Mouse (Mus musculus) neural tube, embryonic 13.5 days (tissue): ENCODE data around the gene Azi2. TPM values are rescaled to one million over a fixed set of nuclear protein-coding genes. Genes with fewer than 3 reads are reported as not detected.
A peak's percentile ranks its signal among the peaks of the same experiment; 100 is the strongest.

Source experiments
- ATAC-seq: fragments of 200-750 bp; cut with Nextera tagmentation; 2 replicates; pipeline ENCODE4 v1.8.0; 2017; ENCODE audit warnings: low read depth, mild to moderate bottlenecking, moderate TSS enrichment, moderate library complexity
- H3K27ac ChIP-seq: fragments of 300-500 bp; sonication (generic); replicated peaks from 2 replicates; pipeline ENCODE4 v1.5.1; 2015; ENCODE audit warnings: moderate library complexity, mild to moderate bottlenecking, inconsistent platforms
- H3K27me3 ChIP-seq: fragments of 300-500 bp; sonication (generic); 2 replicates; pipeline ENCODE4 v1.6.1; 2015; ENCODE audit warnings: mild to moderate bottlenecking, inconsistent platforms
- H3K36me3 ChIP-seq: fragments of 300-500 bp; sonication (generic); 2 replicates; pipeline ENCODE4 v1.6.1; 2015; ENCODE audit warnings: mild to moderate bottlenecking, inconsistent platforms
- H3K4me1 ChIP-seq: fragments of 300-500 bp; sonication (generic); replicated peaks from 2 replicates; pipeline ENCODE4 v1.6.1; 2015; ENCODE audit warnings: inconsistent platforms
- H3K4me2 ChIP-seq: fragments of 300-500 bp; sonication (generic); 2 replicates; pipeline ENCODE4 v1.6.1; 2015; ENCODE audit warnings: inconsistent platforms, mild to moderate bottlenecking, moderate library complexity
- H3K4me3 ChIP-seq: fragments of 300-500 bp; sonication (generic); 2 replicates; pipeline ENCODE4 v1.5.1; 2015; ENCODE audit warnings: mild to moderate bottlenecking, inconsistent platforms
- H3K9ac ChIP-seq: fragments of 300-500 bp; sonication (generic); 2 replicates; pipeline ENCODE4 v1.6.1; 2015; ENCODE audit warnings: moderate library complexity, mild to moderate bottlenecking, inconsistent platforms
- H3K9me3 ChIP-seq: fragments of 300-500 bp; sonication (generic); 2 replicates; pipeline ENCODE4 v1.6.1; 2016; ENCODE audit warnings: inconsistent platforms
- WGBS: fragments of 180-500 bp; shearing (Covaris S2); methylation state at CpG from one replicate; pipeline ENCODE4 v1.1.7; 2015; 5-methylcytosine and 5-hydroxymethylcytosine counted together
- polyA plus RNA-seq: library from polyadenylated mRNA; unstranded; fragments of >200 nt; fragmentation: Nextera tagmentation; extraction: Ambion mirVana; gene quantifications from 2 replicates; pipeline ENCODE4 v1.2.1, GENCODE M21; 2015

The Azi2 gene
- polyA plus RNA-seq, result 77.5 and 85.3 TPM in 2 replicates

DNA sequence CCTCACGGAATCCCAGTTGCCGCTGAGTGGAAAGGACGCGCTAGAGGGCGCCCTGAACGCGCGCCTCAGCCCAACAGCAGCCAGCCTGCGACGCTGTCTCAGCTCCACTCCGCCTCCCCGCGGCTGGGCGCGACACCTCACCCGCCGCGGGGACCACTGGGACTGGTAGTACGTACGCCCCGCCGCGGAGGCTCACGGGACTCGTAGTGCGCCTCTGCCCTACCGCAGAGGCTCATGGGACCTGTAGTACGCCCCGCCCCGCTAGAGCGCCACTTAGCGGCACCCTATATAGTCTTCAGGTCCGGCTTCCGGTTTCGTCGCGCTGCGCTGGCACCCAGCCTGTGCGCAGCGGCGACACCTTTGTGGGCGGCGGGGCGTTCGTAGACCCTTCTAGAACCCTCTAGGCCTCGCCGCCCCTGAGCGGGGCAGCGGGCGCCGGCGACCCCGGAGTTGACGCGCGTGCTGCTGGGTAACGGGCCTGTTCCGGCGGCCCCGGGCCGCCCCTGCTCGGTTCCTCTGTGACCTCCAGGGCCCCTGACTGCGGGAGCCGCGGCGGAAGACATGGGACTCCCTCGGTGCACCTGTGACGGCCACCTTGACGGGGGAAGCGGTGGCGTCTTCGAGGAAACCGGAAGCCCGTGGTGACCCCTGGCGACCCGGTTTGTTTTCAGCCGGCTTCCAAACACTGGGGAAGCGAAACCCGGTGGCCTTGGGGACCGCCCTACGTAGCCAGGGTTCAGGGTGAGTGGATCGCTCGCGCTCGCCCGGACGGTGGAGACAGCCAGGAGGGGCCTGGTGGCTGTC, at the start of gene Azi2:
TSS of gene Azi2 (plus strand) at position 282 of the 804 bp plus-strand sequence.
- peak within 1 kb of the TSS; percentile 97 for H3K27ac ChIP-seq

DNA sequence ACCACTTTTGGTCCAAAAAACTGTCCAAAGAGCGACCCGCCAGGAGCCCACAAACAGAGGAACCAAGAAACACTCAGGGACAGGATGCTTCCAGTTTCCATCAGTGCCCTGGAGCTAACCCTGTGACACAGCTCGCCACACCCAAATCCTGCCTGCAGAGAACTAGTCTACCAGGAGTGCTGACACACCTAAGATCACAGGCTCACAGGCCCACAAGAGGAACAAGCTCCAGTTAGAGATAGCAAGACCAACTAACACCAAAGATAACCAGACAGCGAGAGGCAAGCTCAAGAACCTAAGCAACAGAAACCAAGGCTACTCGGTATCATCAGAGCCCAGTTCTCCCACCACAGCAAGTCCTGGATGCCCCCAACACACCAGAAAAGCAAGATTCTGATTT, 43.7 kb upstream of the Azi2 start:
- H3K4me1 ChIP-seq, result no peaks in the 10 kb centered on the region
- ATAC-seq, result no peak
- H3K27me3 ChIP-seq, result no peaks in the 10 kb centered on the region
- no peak overlapping the region for H3K9ac ChIP-seq
- no peak overlapping the region for H3K27ac ChIP-seq
- WGBS, result 90% methylated on average over 5 of the region's 5 CpGs
- no peaks in the 10 kb centered on the region for H3K9me3 ChIP-seq
- no peak overlapping the region for H3K4me2 ChIP-seq
- H3K4me3 ChIP-seq, result no peak overlapping the region
- H3K36me3 ChIP-seq, result no peaks in the 10 kb centered on the region

More for the DNA sequence above, at the start of gene Azi2:
- H3K4me1 ChIP-seq, result peaks cover 28% of the 10 kb centered on the region
- H3K36me3 ChIP-seq, result no peaks in the 10 kb centered on the region
- peak; percentile 98 for ATAC-seq
- H3K27me3 ChIP-seq, result no peaks in the 10 kb centered on the region
- H3K4me3 ChIP-seq, result peak within 1 kb of the TSS; percentile 83
- no peaks in the 10 kb centered on the region for H3K9me3 ChIP-seq
- H3K9ac ChIP-seq, result peak within 1 kb of the TSS; percentile 91
- WGBS, result under 1% methylated on average over 87 of the region's 87 CpGs
- H3K4me2 ChIP-seq, result peak within 1 kb of the TSS; percentile 87

DNA sequence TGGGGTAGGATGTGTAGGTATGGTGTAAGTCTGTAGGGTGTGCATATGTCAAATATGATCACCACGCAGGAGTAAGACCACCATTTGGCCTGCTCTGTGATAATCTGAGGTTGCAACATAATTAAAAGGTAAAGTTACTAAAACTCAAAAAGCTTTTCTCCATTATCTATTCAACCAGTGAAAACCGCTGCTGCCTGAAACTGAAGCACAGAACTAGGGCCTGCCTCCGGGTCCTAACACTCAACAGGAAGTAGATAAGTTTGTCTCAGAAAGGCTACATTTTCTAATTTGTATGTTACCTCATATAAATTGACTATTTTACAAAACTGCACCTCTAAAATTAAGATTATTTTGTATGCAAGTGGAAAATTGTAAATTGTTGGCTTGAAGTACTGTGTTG, 38.8 kb upstream of the Azi2 start:
- no peak for ATAC-seq
- Histone ChIP-seq H3K27ac (no peak overlapping the region), H3K4me1 (no peaks in the 10 kb centered on the region)

DNA sequence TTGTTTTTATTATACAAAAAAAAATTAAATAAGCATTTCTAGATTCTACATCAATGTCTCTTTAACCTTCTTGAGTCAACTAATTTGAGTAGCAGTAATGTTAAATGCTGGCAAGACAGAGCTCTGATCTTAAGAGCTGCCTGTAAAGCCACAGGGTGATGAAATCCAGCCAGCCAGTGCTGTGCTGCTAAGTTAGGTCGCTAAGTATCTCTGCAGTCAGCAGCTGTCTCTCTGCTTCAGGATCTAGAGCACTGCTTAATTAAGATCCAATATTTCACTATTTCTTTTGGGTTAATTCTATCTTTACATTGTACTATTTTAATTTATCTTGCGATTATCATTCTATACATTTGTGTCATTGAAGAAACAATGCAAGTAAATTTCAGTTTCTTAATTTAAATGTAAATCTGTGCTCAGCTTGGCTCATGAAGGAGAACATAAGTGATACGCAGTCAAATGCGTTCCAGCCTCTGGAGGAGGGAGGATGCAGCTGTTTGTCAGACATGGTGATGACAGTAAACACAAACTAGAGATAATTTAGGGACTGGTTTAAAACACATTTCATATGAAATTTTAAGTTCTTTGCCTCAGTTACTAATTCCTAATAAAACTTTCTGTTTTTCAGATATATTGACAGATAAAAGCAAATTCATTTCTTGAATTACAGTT, 36.9 kb upstream of the Azi2 start:
- no peak overlapping the region for H3K4me3 ChIP-seq
- H3K36me3 ChIP-seq, result no peaks in the 10 kb centered on the region
- no peaks in the 10 kb centered on the region for H3K4me1 ChIP-seq
- H3K9me3 ChIP-seq, result no peaks in the 10 kb centered on the region
- ATAC-seq, result no peak
- no peaks in the 10 kb centered on the region for H3K27me3 ChIP-seq
- 78% methylated on average over 4 of the region's 4 CpGs for WGBS
- H3K9ac ChIP-seq, result no peak overlapping the region
- no peak overlapping the region for H3K27ac ChIP-seq
- H3K4me2 ChIP-seq, result no peak overlapping the region

More for the DNA sequence above, 38.8 kb upstream of the Azi2 start:
- Histone ChIP-seq H3K36me3 (no peaks in the 10 kb centered on the region), H3K4me2 (no peak overlapping the region), H3K9me3 (no peaks in the 10 kb centered on the region), H3K9ac (no peak overlapping the region), H3K4me3 (no peak overlapping the region), H3K27me3 (no peaks in the 10 kb centered on the region)
- WGBS, result 92% methylated on average over 3 of the region's 3 CpGs

DNA sequence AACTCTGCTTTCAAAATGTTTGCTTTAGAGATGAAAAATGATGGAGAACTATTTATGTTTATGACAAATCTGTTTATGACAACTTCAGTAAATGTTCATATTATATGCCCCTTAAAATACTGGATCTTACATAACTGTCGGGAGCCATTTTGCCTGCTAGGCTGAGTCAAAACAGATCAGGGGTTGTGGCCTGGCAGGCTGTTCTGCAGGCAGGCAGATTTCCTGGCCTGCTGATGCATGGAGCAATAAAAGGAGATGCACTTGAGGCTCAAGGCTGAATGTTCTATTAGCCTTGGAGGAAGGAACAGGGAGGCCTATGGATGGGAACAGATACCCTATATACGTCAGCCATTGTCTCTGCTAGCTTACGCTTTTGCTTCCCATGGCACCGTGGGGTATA, 36.4 kb upstream of the Azi2 start:
- Histone ChIP-seq H3K4me3 (no peak overlapping the region), H3K9ac (no peak overlapping the region), H3K4me2 (no peak overlapping the region), H3K4me1 (no peaks in the 10 kb centered on the region), H3K27ac (peak overlapping the region; percentile 11; the same call in 1 of the 2 replicates), H3K9me3 (no peaks in the 10 kb centered on the region), H3K36me3 (no peaks in the 10 kb centered on the region), H3K27me3 (no peaks in the 10 kb centered on the region)
- 83% methylated on average over 4 of the region's 4 CpGs for WGBS
- no peak for ATAC-seq

DNA sequence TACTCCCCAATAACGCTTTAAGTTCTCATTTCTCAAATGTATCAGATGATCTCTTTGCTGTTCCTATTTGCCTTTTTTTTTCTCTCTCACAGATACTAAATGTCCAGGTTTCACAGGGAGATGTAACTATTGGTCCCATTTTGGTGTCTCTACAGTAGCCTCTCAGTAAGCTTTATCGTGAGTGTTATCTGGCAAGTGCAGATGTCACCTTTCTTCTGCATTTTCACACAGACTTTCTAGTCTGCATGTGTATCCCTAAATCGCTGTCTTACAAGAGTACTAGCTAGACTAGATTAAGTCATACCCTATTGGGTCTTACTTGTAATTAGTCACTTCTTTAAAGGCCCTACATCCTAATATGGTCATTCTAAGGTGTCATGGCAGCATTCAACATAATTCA, 27.4 kb upstream of the Azi2 start:
- no peaks in the 10 kb centered on the region for H3K36me3 ChIP-seq
- H3K4me3 ChIP-seq, result no peak overlapping the region
- H3K9ac ChIP-seq, result no peak overlapping the region
- 94% methylated on average over 3 of the region's 3 CpGs for WGBS
- H3K4me1 ChIP-seq, result no peaks in the 10 kb centered on the region
- H3K27me3 ChIP-seq, result no peaks in the 10 kb centered on the region
- H3K4me2 ChIP-seq, result no peak overlapping the region
- no peak overlapping the region for H3K27ac ChIP-seq
- no peaks in the 10 kb centered on the region for H3K9me3 ChIP-seq
- ATAC-seq, result no peak

DNA sequence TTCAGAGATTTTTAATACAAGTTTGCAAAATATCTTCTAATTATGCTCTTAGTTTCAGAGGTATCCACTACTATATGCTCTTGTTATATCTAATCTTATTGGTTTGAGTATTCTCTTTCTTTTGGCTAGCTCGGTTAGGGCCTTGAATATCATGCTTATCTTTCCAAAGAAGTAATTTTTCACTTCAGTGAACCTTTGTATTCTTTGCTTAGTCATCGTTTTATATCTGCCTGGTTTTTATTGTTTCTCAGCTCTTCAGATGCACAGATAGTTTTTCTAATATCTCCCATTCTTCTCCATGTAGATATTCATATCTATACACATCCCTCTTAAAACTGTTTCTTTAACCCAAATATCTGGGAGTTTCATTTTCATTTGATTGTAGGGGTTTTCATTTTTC, 15.3 kb upstream of the Azi2 start:
- no peaks in the 10 kb centered on the region for H3K36me3 ChIP-seq
- WGBS, result 72% methylated on average over 2 of the region's 2 CpGs

DNA sequence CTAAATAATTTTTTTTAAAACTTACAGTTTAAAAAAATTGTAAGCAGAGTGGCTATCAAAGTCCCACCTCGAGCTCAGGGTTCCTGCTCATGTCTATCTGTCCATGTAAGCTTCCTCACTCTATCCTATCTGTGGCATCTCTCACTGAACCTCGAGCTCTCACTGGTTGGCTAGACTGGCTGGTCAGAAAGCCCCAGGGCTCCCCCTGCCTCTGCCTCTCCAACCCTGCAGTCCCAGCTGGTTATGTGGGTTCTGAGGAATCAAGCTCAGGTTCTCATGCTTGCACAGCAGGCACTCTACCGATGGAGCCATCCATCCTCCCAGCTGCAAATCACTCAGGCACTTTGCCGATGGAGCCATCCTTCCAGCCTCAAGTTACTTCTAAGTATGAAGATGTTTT, 10.8 kb upstream of the Azi2 start:
- H3K4me1 ChIP-seq, result no peaks in the 10 kb centered on the region
- no peak overlapping the region for H3K9ac ChIP-seq
- no peak overlapping the region for H3K4me3 ChIP-seq
- ATAC-seq, result no peak
- no peak overlapping the region for H3K27ac ChIP-seq
- no peaks in the 10 kb centered on the region for H3K9me3 ChIP-seq
- H3K4me2 ChIP-seq, result no peak overlapping the region
- H3K27me3 ChIP-seq, result no peaks in the 10 kb centered on the region
- H3K36me3 ChIP-seq, result no peaks in the 10 kb centered on the region
- 49% methylated on average over 4 of the region's 4 CpGs for WGBS

More for the DNA sequence above, 15.3 kb upstream of the Azi2 start:
- no peak for ATAC-seq
- H3K9me3 ChIP-seq, result 0 out of 2 replicates have a peak, but pooled peaks cover 4% of the 10 kb centered on the region
- H3K27ac ChIP-seq, result no peak overlapping the region
- no peak overlapping the region for H3K4me3 ChIP-seq
- no peaks in the 10 kb centered on the region for H3K4me1 ChIP-seq
- no peak overlapping the region for H3K4me2 ChIP-seq
- H3K9ac ChIP-seq, result no peak overlapping the region
- H3K27me3 ChIP-seq, result no peaks in the 10 kb centered on the region

DNA sequence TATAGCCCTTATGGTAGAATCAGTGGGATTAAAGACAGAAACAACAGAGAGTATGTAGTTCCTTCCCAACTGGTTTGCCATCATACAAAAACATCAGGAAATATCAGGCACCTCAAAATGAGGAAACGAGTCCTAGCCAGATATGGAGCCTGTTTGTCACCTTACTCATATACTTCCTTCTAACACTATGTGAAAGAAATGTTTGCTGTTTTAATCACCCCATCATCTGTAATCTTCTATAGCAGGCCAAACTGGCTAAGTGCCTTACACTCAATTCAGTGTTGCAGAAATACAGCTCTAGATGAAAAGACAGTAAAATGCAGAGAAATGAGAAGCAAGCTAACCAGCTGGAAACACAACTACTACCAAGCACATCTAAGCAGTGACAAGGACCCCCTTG, 10.0 kb upstream of the Azi2 start:
- no peak overlapping the region for H3K9ac ChIP-seq
- no peak overlapping the region for H3K27ac ChIP-seq
- H3K9me3 ChIP-seq, result no peaks in the 10 kb centered on the region
- H3K36me3 ChIP-seq, result no peaks in the 10 kb centered on the region
- no peaks in the 10 kb centered on the region for H3K27me3 ChIP-seq
- no peak overlapping the region for H3K4me3 ChIP-seq
- H3K4me1 ChIP-seq, result no peaks in the 10 kb centered on the region
- no peak overlapping the region for H3K4me2 ChIP-seq
- WGBS, result 94% methylated on average over 1 of the region's 1 CpGs
- no peak for ATAC-seq

DNA sequence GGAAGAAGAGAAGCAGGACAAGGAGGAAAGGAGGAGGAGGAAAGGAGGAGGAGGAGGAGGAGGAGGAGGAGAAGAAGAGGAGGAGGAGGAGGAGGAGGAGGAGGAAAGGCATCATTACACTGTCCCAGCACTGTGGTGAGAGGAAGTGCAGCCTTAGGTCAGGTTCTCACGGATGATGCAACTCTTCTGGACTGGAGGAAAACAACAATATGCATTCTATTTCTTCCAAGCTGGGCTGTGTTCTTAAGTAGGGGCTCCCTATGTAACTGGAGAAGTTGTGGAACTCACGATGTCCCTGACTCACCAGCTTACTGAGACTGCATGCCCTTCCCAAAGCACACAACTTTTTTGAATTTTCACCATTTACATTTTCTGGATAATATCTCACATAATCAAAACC, 8.6 kb upstream of the Azi2 start:
- 57% methylated on average over 2 of the region's 2 CpGs for WGBS
- H3K27me3 ChIP-seq, result no peaks in the 10 kb centered on the region
- no peak overlapping the region for H3K4me2 ChIP-seq
- H3K27ac ChIP-seq, result no peak overlapping the region
- H3K9me3 ChIP-seq, result no peaks in the 10 kb centered on the region
- no peak for ATAC-seq
- no peak overlapping the region for H3K9ac ChIP-seq
- no peaks in the 10 kb centered on the region for H3K36me3 ChIP-seq
- no peak overlapping the region for H3K4me3 ChIP-seq
- H3K4me1 ChIP-seq, result no peaks in the 10 kb centered on the region

DNA sequence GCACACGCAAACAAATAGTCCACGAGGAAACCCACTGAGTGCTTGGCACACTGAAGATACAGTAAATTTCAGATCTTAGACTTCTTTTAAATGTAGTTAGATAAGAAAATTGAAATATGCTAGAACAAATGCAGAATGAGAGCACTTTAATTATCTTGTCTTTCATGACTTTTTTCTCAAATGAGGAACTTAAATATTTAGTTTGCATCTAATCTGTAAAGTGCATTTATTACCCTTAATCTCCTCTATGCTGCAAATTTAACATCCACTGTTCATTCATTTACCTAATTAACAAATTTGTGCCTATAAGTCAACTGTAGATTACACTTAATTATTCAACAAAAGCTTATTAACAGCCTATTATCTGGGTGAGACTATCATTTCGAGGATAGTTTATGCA, 5.3 kb upstream of the Azi2 start:
- H3K9me3 ChIP-seq, result no peaks in the 10 kb centered on the region
- H3K4me2 ChIP-seq, result no peak overlapping the region
- WGBS, result 91% methylated on average over 3 of the region's 3 CpGs
- no peaks in the 10 kb centered on the region for H3K4me1 ChIP-seq
- no peaks in the 10 kb centered on the region for H3K36me3 ChIP-seq
- H3K9ac ChIP-seq, result no peak overlapping the region
- no peak overlapping the region for H3K27ac ChIP-seq
- H3K27me3 ChIP-seq, result no peaks in the 10 kb centered on the region
- no peak for ATAC-seq
- H3K4me3 ChIP-seq, result no peak overlapping the region

DNA sequence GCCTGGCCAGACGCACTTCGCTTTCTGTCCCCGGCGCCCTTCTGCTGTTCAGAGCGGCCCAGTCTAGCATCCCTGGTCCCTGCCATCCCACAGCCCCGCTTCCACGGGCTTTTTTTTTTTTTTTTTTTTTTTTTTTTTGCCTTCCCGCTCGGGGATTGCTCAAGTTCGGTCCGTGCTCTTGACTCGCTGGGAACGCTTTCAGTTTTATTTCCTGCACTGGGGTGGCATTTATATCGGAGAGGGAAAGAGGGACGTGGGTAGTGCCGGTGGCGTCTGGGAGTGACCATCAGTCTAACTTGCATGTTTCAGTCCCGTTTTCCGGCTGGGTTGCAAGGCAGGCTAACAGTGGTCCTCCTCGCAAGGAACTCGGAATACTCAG, 712 bp downstream of the Azi2 start:
- Histone ChIP-seq H3K9me3 (no peaks in the 10 kb centered on the region), H3K4me1 (peaks cover 28% of the 10 kb centered on the region), H3K36me3 (no peaks in the 10 kb centered on the region), H3K4me2 (peak overlapping the region; percentile 87), H3K4me3 (peak overlapping the region; percentile 83), H3K27me3 (no peaks in the 10 kb centered on the region), H3K27ac (peak overlapping the region; percentile 97), H3K9ac (peak overlapping the region; percentile 91)
- ATAC-seq, result no peak
- WGBS, result 1% methylated on average over 21 of the region's 21 CpGs
